Mouse (Mus musculus): ENCODE results near the gene Tmbim1. TPM values are rescaled to one million over a fixed set of nuclear protein-coding genes. Genes with fewer than 3 reads are reported as not detected.

The Tmbim1 gene
- total RNA-seq, 1 experiment from 2014 or later: 36.7 TPM

- ATAC-seq (replicated peaks in 1 of 2; ENCODE audit: insufficient read depth in 1 of 2, low FRiP score in 2 of 2, low TSS enrichment in 1 of 2, low read depth in 1 of 2, poor library complexity in 2 of 2, severe bottlenecking in 2 of 2): no peak
Measured at GRCm38 (mm10) chr1:74302835-74303234, 2.6 kb downstream of the Tmbim1 start.

GRCm38 (mm10) chr1:74302229-74302628, 3.2 kb downstream of the Tmbim1 start:
- ATAC-seq (replicated peaks in 1 of 2; ENCODE audit: insufficient read depth in 1 of 2, low FRiP score in 2 of 2, low TSS enrichment in 1 of 2, low read depth in 1 of 2, poor library complexity in 2 of 2, severe bottlenecking in 2 of 2): no peak

- ATAC-seq (replicated peaks in 1 of 2; ENCODE audit: insufficient read depth in 1 of 2, low FRiP score in 2 of 2, low TSS enrichment in 1 of 2, low read depth in 1 of 2, poor library complexity in 2 of 2, severe bottlenecking in 2 of 2): no peak
Measured at GRCm38 (mm10) chr1:74300347-74301110, 4.9 kb downstream of the Tmbim1 start.

GRCm38 (mm10) chr1:74298996-74299395, 6.4 kb downstream of the Tmbim1 start:
- no peak for ATAC-seq (replicated peaks in 1 of 2; ENCODE audit: insufficient read depth in 1 of 2, low FRiP score in 2 of 2, low TSS enrichment in 1 of 2, low read depth in 1 of 2, poor library complexity in 2 of 2, severe bottlenecking in 2 of 2)

- no peak for ATAC-seq (replicated peaks in 1 of 2; ENCODE audit: insufficient read depth in 1 of 2, low FRiP score in 2 of 2, low TSS enrichment in 1 of 2, low read depth in 1 of 2, poor library complexity in 2 of 2, severe bottlenecking in 2 of 2)
Measured at GRCm38 (mm10) chr1:74298157-74298750, 7.2 kb downstream of the Tmbim1 start.

GRCm38 (mm10) chr1:74297269-74297668, 8.2 kb downstream of the Tmbim1 start:
- ATAC-seq (replicated peaks in 1 of 2; ENCODE audit: insufficient read depth in 1 of 2, low FRiP score in 2 of 2, low TSS enrichment in 1 of 2, low read depth in 1 of 2, poor library complexity in 2 of 2, severe bottlenecking in 2 of 2): no peak

- no peak for ATAC-seq (replicated peaks in 1 of 2; ENCODE audit: insufficient read depth in 1 of 2, low FRiP score in 2 of 2, low TSS enrichment in 1 of 2, low read depth in 1 of 2, poor library complexity in 2 of 2, severe bottlenecking in 2 of 2)
Measured at GRCm38 (mm10) chr1:74296477-74296876, 8.9 kb downstream of the Tmbim1 start.

- peak; percentile 75 to 76 for ATAC-seq (replicated peaks in 1 of 2; ENCODE audit: insufficient read depth in 1 of 2, low FRiP score in 2 of 2, low TSS enrichment in 1 of 2, low read depth in 1 of 2, poor library complexity in 2 of 2, severe bottlenecking in 2 of 2)
Measured at GRCm38 (mm10) chr1:74295456-74296171, 9.8 kb downstream of the Tmbim1 start.

- no peak for ATAC-seq (replicated peaks in 1 of 2; ENCODE audit: insufficient read depth in 1 of 2, low FRiP score in 2 of 2, low TSS enrichment in 1 of 2, low read depth in 1 of 2, poor library complexity in 2 of 2, severe bottlenecking in 2 of 2)
Measured at GRCm38 (mm10) chr1:74294733-74295455, 10.5 kb downstream of the Tmbim1 start.

- ATAC-seq (replicated peaks in 1 of 2; ENCODE audit: insufficient read depth in 1 of 2, low FRiP score in 2 of 2, low TSS enrichment in 1 of 2, low read depth in 1 of 2, poor library complexity in 2 of 2, severe bottlenecking in 2 of 2): no peak
Measured at GRCm38 (mm10) chr1:74294090-74294643, 11.3 kb downstream of the Tmbim1 start.

- no peak for ATAC-seq (replicated peaks in 1 of 2; ENCODE audit: insufficient read depth in 1 of 2, low FRiP score in 2 of 2, low TSS enrichment in 1 of 2, low read depth in 1 of 2, poor library complexity in 2 of 2, severe bottlenecking in 2 of 2)
Measured at GRCm38 (mm10) chr1:74293306-74293960, 12.0 kb downstream of the Tmbim1 start.

GRCm38 (mm10) chr1:74292331-74293020, 12.9 kb downstream of the Tmbim1 start:
- no peak for ATAC-seq (replicated peaks in 1 of 2; ENCODE audit: insufficient read depth in 1 of 2, low FRiP score in 2 of 2, low TSS enrichment in 1 of 2, low read depth in 1 of 2, poor library complexity in 2 of 2, severe bottlenecking in 2 of 2)

- ATAC-seq (replicated peaks in 1 of 2; ENCODE audit: insufficient read depth in 1 of 2, low FRiP score in 2 of 2, low TSS enrichment in 1 of 2, low read depth in 1 of 2, poor library complexity in 2 of 2, severe bottlenecking in 2 of 2): no peak
Measured at GRCm38 (mm10) chr1:74290141-74290540, 15.3 kb downstream of the Tmbim1 start.

GRCm38 (mm10) chr1:74289740-74290139, 15.7 kb downstream of the Tmbim1 start:
- no peak for ATAC-seq (replicated peaks in 1 of 2; ENCODE audit: insufficient read depth in 1 of 2, low FRiP score in 2 of 2, low TSS enrichment in 1 of 2, low read depth in 1 of 2, poor library complexity in 2 of 2, severe bottlenecking in 2 of 2)

GRCm38 (mm10) chr1:74289248-74289647, 16.2 kb downstream of the Tmbim1 start:
- ATAC-seq (replicated peaks in 1 of 2; ENCODE audit: insufficient read depth in 1 of 2, low FRiP score in 2 of 2, low TSS enrichment in 1 of 2, low read depth in 1 of 2, poor library complexity in 2 of 2, severe bottlenecking in 2 of 2): no peak

GRCm38 (mm10) chr1:74288327-74288726, 17.1 kb downstream of the Tmbim1 start:
- no peak for ATAC-seq (replicated peaks in 1 of 2; ENCODE audit: insufficient read depth in 1 of 2, low FRiP score in 2 of 2, low TSS enrichment in 1 of 2, low read depth in 1 of 2, poor library complexity in 2 of 2, severe bottlenecking in 2 of 2)
